Mouse (Mus musculus) CD4-positive, CD25-positive, alpha-beta regulatory T cell, adult 4 months (primary cell): ENCODE results near the gene Vsx2. TPM values are rescaled to one million over a fixed set of nuclear protein-coding genes. Genes with fewer than 3 reads are reported as not detected.

ENCODE experiments used
- ATAC-seq: one replicate; pipeline ENCODE4 v1.8.0; 2017
- polyA plus RNA-seq, 2 experiments: library from polyadenylated mRNA; unstranded; fragments of 100-300 nt; shearing (Covaris generic); gene quantifications; one replicate each; pipeline ENCODE4 v1.2.1; 2017

Gene Vsx2
- polyA plus RNA-seq, 2 experiments from 2014 or later = not detected

GRCm38 (mm10) chr12:84572341-84572720 is 2.8 kb downstream of the Vsx2 start:
- ATAC-seq = no peak

GRCm38 (mm10) chr12:84573094-84573493 is 3.5 kb downstream of the Vsx2 start:
- ATAC-seq = no peak

GRCm38 (mm10) chr12:84577768-84578439 is 8.3 kb downstream of the Vsx2 start:
- ATAC-seq = no peak

- no peak for ATAC-seq
Measured at GRCm38 (mm10) chr12:84578440-84578770, 8.8 kb downstream of the Vsx2 start.

- ATAC-seq = no peak
Measured at GRCm38 (mm10) chr12:84581285-84581684, 11.7 kb downstream of the Vsx2 start.

- peak; percentile 79 for ATAC-seq
Measured at GRCm38 (mm10) chr12:84589825-84590761, 20.5 kb downstream of the Vsx2 start.

GRCm38 (mm10) chr12:84598324-84598723 is 28.8 kb downstream of the Vsx2 start:
- no peak for ATAC-seq

GRCm38 (mm10) chr12:84604001-84604400 is 34.4 kb downstream of the Vsx2 start:
- ATAC-seq = no peak

- ATAC-seq = no peak
Measured at GRCm38 (mm10) chr12:84605860-84606259, 36.3 kb downstream of the Vsx2 start.

GRCm38 (mm10) chr12:84611718-84612117 is 42.2 kb downstream of the Vsx2 start:
- no peak for ATAC-seq

GRCm38 (mm10) chr12:84612518-84612917 is 43.0 kb downstream of the Vsx2 start:
- no peak for ATAC-seq

GRCm38 (mm10) chr12:84614001-84614400 is 44.4 kb downstream of the Vsx2 start:
- ATAC-seq = no peak

GRCm38 (mm10) chr12:84614524-84614923 is 45.0 kb downstream of the Vsx2 start:
- no peak for ATAC-seq

GRCm38 (mm10) chr12:84616977-84617630 is 47.5 kb downstream of the Vsx2 start, which contains the start of gene Abcd4:
Gene Abcd4, minus strand, starts transcription at chr12:84617413.
- peak; percentile 100 for ATAC-seq

- peak; percentile 40 for ATAC-seq
Measured at GRCm38 (mm10) chr12:84617663-84618062, 48.1 kb downstream of the Vsx2 start.

- ATAC-seq = no peak
Measured at GRCm38 (mm10) chr12:84620975-84621374, 51.4 kb downstream of the Vsx2 start.

GRCm38 (mm10) chr12:84624601-84625000 is 55.0 kb downstream of the Vsx2 start:
- no peak for ATAC-seq

GRCm38 (mm10) chr12:84625116-84625515 is 55.6 kb downstream of the Vsx2 start:
- ATAC-seq = no peak

GRCm38 (mm10) chr12:84631867-84632266 is 62.3 kb downstream of the Vsx2 start:
- no peak for ATAC-seq

GRCm38 (mm10) chr12:84640253-84640652 is 70.7 kb downstream of the Vsx2 start:
- no peak for ATAC-seq

- no peak for ATAC-seq
Measured at GRCm38 (mm10) chr12:84640654-84641053, 71.1 kb downstream of the Vsx2 start, which contains the start of gene Vrtn. Gene Vrtn, plus strand, starts transcription at chr12:84641019.
